Mouse (Mus musculus) midbrain, embryonic 16.5 days (tissue): ENCODE measurements around the gene Zfp719. TPM values are rescaled to one million over a fixed set of nuclear protein-coding genes. Genes with fewer than 3 reads are reported as not detected.

Source experiments
- ATAC-seq: fragments of 200-750 bp; cut with Nextera tagmentation; 2 replicates; pipeline ENCODE4 v1.8.0; 2017; ENCODE audit warnings: moderate TSS enrichment
- H3K27ac ChIP-seq: fragments of 300-500 bp; sonication (generic); 2 replicates; pipeline ENCODE4 v1.5.1; 2014; ENCODE audit warnings: mild to moderate bottlenecking, low read length, mixed read lengths
- H3K27me3 ChIP-seq: fragments of 300-500 bp; sonication (generic); 2 replicates; pipeline ENCODE4 v1.6.1; 2014; ENCODE audit warnings: low read depth, low read length, mixed read lengths; ENCODE audit not compliant: control insufficient read depth, insufficient read depth
- H3K36me3 ChIP-seq: fragments of 300-500 bp; sonication (generic); 2 replicates; pipeline ENCODE4 v1.6.1; 2014; ENCODE audit warnings: mild to moderate bottlenecking, low read length, moderate library complexity, mixed read lengths; ENCODE audit not compliant: control insufficient read depth, insufficient read depth
- H3K4me1 ChIP-seq: fragments of 300-500 bp; sonication (generic); 2 replicates; pipeline ENCODE4 v1.6.1; 2014; ENCODE audit warnings: mild to moderate bottlenecking, low read length, mixed read lengths; ENCODE audit not compliant: control insufficient read depth, insufficient read depth
- H3K4me2 ChIP-seq: fragments of 300-500 bp; sonication (generic); 2 replicates; pipeline ENCODE4 v1.6.1; 2014; ENCODE audit warnings: mild to moderate bottlenecking, low read length, mixed read lengths
- H3K4me3 ChIP-seq: fragments of 300-500 bp; sonication (generic); 2 replicates; pipeline ENCODE4 v1.5.1; 2014; ENCODE audit warnings: low read depth, mild to moderate bottlenecking, low read length, moderate library complexity, mixed read lengths
- H3K9ac ChIP-seq: fragments of 300-500 bp; sonication (generic); 2 replicates; pipeline ENCODE4 v1.6.1; 2014; ENCODE audit warnings: low read depth, low read length, mixed read lengths
- H3K9me3 ChIP-seq: fragments of 300-500 bp; sonication (generic); replicated peaks from 2 replicates; pipeline ENCODE4 v1.6.1; 2014; ENCODE audit warnings: mild to moderate bottlenecking, low read length, mixed read lengths; ENCODE audit not compliant: control insufficient read depth, poor library complexity, severe bottlenecking
- WGBS: fragments of 180-500 bp; shearing (Covaris S2); extraction: QIAGEN DNeasy Blood & Tissue Kit; methylation state at CpG from one replicate; pipeline ENCODE4 v1.1.7; 2014; 5-methylcytosine and 5-hydroxymethylcytosine counted together
- polyA plus RNA-seq: library from polyadenylated mRNA; unstranded; fragments of >200 nt; fragmentation: Nextera tagmentation; extraction: Ambion mirVana; gene quantifications from 2 replicates; pipeline ENCODE4 v1.2.1, GENCODE M21; 2015

The Zfp719 gene
- 15.6 and 17.1 TPM in 2 replicates for polyA plus RNA-seq

- peak; percentile 99 for ATAC-seq
- 0% methylated on average over 37 of the region's 37 CpGs for WGBS
Observed at GRCm38 (mm10) chr7:43579440-43580171, at the start of gene Zfp719. TSS of gene Zfp719 (plus strand) at chr7:43579610.

DNA sequence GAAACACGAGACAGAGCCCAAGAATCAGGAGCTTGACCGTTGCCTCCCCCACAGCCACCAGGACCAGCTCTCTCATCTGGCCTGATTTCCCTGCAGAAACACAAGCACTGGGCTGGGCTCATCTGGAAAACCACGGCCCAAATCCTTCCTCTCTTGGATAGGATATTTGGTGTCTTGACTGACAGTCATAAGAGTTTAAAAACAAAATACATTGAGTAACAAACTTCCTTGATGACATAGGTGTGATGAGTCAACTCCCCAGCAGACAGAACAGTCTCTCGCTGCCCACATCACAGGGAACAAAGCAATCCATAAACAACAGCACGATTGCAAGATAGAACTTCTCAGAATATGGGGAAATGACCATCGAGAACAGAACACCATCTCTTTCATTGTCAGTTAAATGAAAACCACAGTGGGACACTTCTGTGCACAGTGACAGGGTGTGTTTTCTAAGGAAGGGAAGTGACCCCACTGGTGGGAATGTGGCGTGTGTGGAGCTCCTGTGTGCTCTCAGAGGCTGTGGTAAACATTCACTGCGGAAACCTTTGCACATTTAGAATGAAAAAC, 49.1 kb upstream of the Zfp719 start:
- Histone ChIP-seq H3K4me3 (no peak overlapping the region), H3K9ac (no peak overlapping the region), H3K27me3 (no peaks in the 10 kb centered on the region), H3K36me3 (no peaks in the 10 kb centered on the region), H3K4me1 (no peaks in the 10 kb centered on the region), H3K27ac (no peak overlapping the region), H3K9me3 (no peaks in the 10 kb centered on the region), H3K4me2 (no peak overlapping the region)
- WGBS = 70% methylated on average over 8 of the region's 8 CpGs
- ATAC-seq = no peak

More at GRCm38 (mm10) chr7:43579440-43580171, at the start of gene Zfp719:
- Histone ChIP-seq H3K9ac (peak within 1 kb of the TSS; percentile 90), H3K27me3 (no peaks in the 10 kb centered on the region), H3K4me1 (peaks cover 22% of the 10 kb centered on the region), H3K9me3 (no peaks in the 10 kb centered on the region), H3K36me3 (peaks cover 13% of the 10 kb centered on the region), H3K4me2 (peak within 1 kb of the TSS; percentile 76), H3K27ac (peak within 1 kb of the TSS; percentile 91), H3K4me3 (peak within 1 kb of the TSS; percentile 71)

GRCm38 (mm10) chr7:43532936-43533505, 46.4 kb upstream of the Zfp719 start:
- Histone ChIP-seq H3K27me3 (no peaks in the 10 kb centered on the region), H3K27ac (no peak overlapping the region), H3K4me1 (no peaks in the 10 kb centered on the region), H3K36me3 (no peaks in the 10 kb centered on the region), H3K4me3 (no peak overlapping the region), H3K9ac (no peak overlapping the region), H3K9me3 (no peaks in the 10 kb centered on the region), H3K4me2 (no peak overlapping the region)
- 92% methylated on average over 9 of the region's 9 CpGs for WGBS
- no peak for ATAC-seq

DNA sequence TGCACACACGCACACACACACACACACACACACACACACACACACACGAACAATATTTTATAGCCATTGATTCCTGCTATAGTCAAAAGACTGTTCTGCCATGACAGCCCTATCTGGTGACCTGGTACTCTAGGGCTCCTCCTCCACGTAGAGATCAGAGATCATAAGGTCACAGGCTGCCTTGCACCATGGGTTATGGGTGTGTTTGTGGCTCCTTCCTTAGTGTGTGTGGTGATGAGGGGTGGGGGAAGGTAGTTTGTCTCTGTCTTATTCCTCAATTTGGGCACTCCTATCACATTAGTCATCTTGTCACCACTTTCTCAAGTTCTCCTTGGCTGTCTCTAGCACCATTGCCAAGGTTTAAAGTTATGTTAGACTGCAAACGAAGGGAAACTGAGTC, 40.9 kb upstream of the Zfp719 start:
- H3K9ac ChIP-seq = no peak overlapping the region
- H3K36me3 ChIP-seq = no peaks in the 10 kb centered on the region
- no peak overlapping the region for H3K27ac ChIP-seq
- WGBS = 75% methylated on average over 4 of the region's 4 CpGs
- H3K4me1 ChIP-seq = no peaks in the 10 kb centered on the region
- no peak for ATAC-seq
- no peaks in the 10 kb centered on the region for H3K9me3 ChIP-seq
- H3K4me2 ChIP-seq = no peak overlapping the region
- H3K4me3 ChIP-seq = no peak overlapping the region
- no peaks in the 10 kb centered on the region for H3K27me3 ChIP-seq

- Histone ChIP-seq H3K4me1 (no peaks in the 10 kb centered on the region), H3K27ac (no peak within 1 kb of the TSS), H3K9me3 (no peaks in the 10 kb centered on the region), H3K9ac (no peak within 1 kb of the TSS), H3K36me3 (no peaks in the 10 kb centered on the region), H3K27me3 (no peaks in the 10 kb centered on the region), H3K4me2 (no peak within 1 kb of the TSS), H3K4me3 (no peak within 1 kb of the TSS)
- ATAC-seq = no peak
- 87% methylated on average over 7 of the region's 7 CpGs for WGBS
Observed at GRCm38 (mm10) chr7:43544225-43544977, 35.0 kb upstream of the Zfp719 start, which contains the start of gene Cd33. TSS of gene Cd33 (minus strand) at chr7:43544428.

DNA sequence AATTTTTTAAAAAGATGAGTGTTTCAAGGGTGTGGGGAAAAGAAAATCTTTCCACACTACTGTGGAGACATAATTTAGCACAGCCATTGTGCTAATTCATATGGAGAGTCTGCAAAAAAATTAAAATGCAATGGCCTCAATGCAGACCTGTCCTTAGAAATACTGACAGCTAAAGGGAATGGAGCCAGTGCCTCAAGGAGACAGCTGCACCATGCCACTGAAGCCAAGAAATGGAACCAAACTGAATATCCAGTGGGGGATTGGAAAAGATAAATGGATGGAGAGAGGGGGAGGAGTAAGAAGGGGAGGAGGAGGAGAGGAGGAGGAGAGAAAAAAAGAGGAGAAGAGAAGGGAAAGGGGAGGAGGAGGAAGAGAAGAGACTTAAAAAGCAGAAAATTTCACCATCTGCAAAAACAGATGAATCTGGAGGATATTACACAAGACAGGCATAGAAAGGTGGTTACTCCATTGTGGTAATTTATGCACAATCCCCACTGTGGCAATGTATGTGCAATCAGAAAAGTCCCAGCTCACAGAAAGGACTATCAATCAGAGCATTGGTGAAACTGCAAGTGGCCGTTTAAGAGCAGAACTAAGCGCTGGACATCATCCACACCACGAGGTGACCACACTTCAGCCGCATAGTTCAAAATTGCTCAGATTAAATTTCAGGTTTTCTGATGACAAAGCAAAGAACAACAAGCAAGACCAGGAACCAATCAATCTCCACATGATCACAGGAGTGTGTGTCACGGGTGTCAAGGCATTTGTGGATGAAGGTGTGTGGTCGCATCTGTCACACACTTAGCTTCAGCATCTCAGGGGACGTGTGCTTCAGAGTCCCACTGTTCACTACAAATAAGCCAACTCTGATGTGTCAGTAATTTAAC, 33.5 kb upstream of the Zfp719 start:
- Histone ChIP-seq H3K36me3 (no peaks in the 10 kb centered on the region), H3K9ac (no peak overlapping the region), H3K27me3 (no peaks in the 10 kb centered on the region), H3K4me2 (no peak overlapping the region), H3K4me3 (no peak overlapping the region), H3K9me3 (no peaks in the 10 kb centered on the region), H3K4me1 (no peaks in the 10 kb centered on the region), H3K27ac (no peak overlapping the region)
- WGBS = 70% methylated on average over 7 of the region's 7 CpGs
- ATAC-seq = no peak

DNA sequence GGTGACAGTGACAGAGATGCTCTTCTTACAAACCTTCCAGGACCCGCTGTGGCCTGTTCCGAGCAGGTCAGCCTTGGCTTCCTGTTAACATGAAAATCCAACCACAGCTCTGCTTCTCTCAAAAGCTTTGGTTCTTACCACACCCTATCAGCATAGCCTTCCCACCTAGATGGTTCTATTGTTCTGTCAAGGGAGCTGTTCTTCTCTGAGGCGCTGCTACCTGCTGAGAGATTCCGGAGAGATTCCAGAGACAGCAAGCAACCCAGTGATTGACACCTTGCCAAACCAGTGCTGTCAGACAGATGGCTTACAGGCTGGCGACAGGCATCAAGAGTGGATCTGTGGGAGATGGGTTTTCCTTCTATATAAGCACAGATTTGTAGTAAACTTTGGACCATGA, 31.7 kb upstream of the Zfp719 start:
- Histone ChIP-seq H3K36me3 (no peaks in the 10 kb centered on the region), H3K9me3 (no peaks in the 10 kb centered on the region), H3K9ac (no peak overlapping the region), H3K4me3 (no peak overlapping the region), H3K4me2 (no peak overlapping the region), H3K27ac (no peak overlapping the region), H3K27me3 (no peaks in the 10 kb centered on the region), H3K4me1 (no peaks in the 10 kb centered on the region)
- 39% methylated on average over 5 of the region's 5 CpGs for WGBS
- ATAC-seq = no peak

- 85% methylated on average over 4 of the region's 4 CpGs for WGBS
- Histone ChIP-seq H3K36me3 (no peaks in the 10 kb centered on the region), H3K27me3 (no peaks in the 10 kb centered on the region), H3K4me1 (no peaks in the 10 kb centered on the region), H3K9me3 (no peaks in the 10 kb centered on the region), H3K27ac (no peak overlapping the region), H3K4me2 (no peak overlapping the region), H3K9ac (no peak overlapping the region), H3K4me3 (no peak overlapping the region)
- ATAC-seq = no peak
Observed at GRCm38 (mm10) chr7:43548206-43548605, 31.2 kb upstream of the Zfp719 start.
